Mouse (Mus musculus): ENCODE results near the gene Grm5.

Grm5 gene

GRCm38 (mm10) chr7:87925956-87926355 lies 342.0 kb downstream of the Grm5 start:
- no peak for DNase-seq (ENCODE audit: low spot score)

GRCm38 (mm10) chr7:87937415-87937814 lies 353.4 kb downstream of the Grm5 start:
- no peak for DNase-seq (ENCODE audit: low spot score)

GRCm38 (mm10) chr7:87938265-87938664 lies 354.3 kb downstream of the Grm5 start:
- peak; percentile 4 for DNase-seq (ENCODE audit: low spot score)

- no peak for DNase-seq (ENCODE audit: low spot score)
Observed at GRCm38 (mm10) chr7:87950205-87950604, 366.2 kb downstream of the Grm5 start.

GRCm38 (mm10) chr7:87973216-87973615 lies 389.2 kb downstream of the Grm5 start:
- DNase-seq (ENCODE audit: low spot score): no peak

- DNase-seq (ENCODE audit: low spot score): no peak
Observed at GRCm38 (mm10) chr7:87975041-87975440, 391.1 kb downstream of the Grm5 start.

DNA sequence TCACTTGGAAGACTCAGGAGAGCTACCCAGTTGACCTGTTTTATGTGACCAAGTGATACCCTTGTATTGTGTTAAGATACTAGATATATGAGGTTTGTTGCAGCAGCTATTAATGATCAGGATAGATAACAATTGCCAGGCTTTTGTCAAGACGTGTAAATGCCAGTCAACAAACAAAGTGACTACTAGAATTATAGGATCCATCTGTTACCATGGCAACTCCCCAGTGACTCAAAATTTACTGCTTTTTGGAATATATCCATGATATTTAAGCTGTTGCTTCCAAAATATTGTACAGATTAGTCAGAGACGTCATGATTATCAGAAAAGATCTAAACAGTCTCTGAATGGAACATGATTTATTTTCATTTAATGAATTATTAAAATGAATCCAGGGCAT lies 399.5 kb downstream of the Grm5 start:
- no peak for DNase-seq (ENCODE audit: low spot score)

DNA sequence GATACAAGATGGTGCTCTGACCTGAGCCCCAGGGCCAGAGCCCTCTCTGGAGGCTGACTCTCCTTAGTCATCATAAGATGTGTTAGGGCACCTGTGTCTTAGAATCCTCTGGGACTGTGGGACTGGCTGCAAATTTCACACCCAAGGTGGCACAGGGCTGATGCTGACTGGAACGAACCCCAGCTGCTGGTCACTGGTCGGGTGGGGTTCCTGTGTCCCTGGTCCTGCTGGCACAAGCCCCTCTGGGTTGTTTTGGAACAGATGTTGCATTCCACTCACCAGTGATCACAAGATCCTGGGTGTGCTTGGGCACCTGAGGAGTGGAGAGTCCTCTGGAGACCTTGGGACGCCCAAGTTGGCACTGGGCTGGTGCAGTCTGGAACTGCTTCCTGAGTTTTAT lies 430.5 kb downstream of the Grm5 start:
- DNase-seq (ENCODE audit: low spot score): no peak

DNA sequence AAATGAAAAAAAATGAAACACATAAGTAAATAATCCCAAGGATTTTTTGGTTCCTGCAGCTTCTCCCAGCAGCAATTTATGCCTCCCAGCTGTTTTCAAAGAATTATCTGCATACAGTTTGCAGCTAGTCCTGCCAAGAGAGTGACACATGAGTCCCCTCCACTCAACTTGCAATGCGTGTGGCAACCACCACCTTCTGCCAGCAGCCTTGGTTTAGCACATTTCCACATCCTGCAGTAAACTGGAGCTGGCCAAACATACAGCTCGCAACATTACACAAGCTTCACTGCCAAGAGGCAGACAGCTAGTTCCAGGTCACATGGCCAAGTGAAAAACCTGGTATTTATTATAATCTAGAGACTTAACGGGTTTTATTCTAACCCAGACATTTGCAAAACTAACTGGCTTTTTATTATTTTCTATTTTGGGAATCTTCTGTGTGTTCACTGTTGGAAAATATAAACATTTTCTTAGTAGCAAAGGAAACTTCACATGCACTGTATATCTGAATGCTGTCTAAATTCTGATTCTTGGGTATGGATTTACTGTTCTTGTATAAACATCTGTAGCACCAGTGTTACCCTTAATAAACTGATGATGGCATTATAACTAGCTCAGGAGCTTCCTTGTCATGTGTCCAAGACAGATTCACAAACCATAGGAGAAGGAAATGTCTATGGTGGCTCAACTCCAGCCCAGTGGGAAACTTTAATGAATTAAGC lies 443.6 kb downstream of the Grm5 start:
- no peak for DNase-seq (ENCODE audit: low spot score)

DNA sequence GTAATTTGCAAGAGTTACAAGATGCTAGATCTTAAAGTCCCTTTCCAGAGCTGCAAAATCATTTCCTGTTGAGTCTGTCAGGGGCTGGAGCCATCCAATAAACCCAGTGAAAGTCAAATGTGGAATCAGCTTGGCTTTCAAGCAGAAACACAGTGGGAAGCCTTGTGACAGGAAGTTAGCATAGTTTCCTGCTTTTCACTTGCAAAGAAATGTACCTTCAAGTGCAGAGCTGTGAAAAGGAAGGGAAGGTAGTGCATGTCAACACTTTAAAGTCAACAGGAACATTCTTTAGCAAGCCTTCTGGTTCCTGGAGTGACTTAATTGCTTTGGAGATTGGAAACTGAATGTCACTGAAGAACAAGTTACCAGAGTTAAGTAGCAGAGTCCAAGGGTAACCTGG lies 463.4 kb downstream of the Grm5 start:
- DNase-seq (ENCODE audit: low spot score): peak; percentile 7

DNA sequence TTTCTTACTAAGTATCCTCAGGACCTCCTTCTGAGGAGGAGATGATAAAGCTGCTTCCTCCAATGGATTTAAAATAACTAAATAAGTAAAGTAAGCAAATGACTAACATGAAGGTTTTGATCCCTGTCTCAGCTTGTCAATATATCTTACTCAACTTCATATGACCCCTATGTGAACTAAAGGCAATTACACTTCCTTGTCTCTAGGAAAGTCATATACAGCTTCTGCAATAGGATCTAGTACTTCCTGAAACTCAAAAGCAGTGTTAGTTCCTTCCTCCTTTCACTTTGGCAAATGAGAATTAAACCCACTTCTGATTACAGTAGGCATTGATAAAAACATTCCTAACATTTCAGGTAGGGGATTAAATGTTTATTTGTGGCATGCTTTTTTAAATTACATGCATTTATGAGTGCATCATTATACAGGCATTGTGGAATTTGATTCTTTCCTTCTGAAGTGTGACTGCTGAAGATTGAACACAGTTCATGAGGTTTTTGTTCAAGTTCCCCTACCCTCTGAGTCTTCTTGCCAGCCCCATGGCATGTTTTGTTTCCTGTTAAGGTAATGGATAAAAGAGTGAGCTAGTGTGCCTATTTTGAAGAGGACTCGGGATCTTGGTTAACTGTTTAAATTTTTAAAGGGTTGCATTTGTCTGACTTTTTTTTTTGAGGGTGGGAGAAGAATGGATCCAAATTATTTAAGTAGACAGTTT lies 470.4 kb downstream of the Grm5 start:
- no peak for DNase-seq (ENCODE audit: low spot score)

DNA sequence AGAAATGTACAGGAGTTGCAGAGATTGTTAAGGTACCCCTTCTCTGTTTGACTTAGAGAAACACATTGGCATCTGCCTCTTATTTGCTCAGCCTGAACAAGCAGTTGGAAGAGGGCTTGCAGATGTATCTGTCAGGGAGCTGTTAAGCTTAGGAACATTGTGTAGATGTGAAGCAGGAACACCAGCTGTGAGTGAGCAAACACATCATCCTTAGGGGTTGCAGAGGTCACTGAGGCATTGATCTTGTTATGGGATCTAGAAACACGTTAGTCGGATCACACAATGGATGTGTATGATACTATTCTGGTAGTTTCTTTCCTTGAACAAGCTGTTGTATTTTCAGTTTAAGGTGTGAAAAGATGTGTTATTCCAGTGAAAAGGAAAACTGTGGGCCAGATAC lies 472.5 kb downstream of the Grm5 start:
- peak; percentile 55 for DNase-seq (ENCODE audit: low spot score)

GRCm38 (mm10) chr7:88091115-88091514 lies 507.1 kb downstream of the Grm5 start:
- DNase-seq (ENCODE audit: low spot score): no peak

DNA sequence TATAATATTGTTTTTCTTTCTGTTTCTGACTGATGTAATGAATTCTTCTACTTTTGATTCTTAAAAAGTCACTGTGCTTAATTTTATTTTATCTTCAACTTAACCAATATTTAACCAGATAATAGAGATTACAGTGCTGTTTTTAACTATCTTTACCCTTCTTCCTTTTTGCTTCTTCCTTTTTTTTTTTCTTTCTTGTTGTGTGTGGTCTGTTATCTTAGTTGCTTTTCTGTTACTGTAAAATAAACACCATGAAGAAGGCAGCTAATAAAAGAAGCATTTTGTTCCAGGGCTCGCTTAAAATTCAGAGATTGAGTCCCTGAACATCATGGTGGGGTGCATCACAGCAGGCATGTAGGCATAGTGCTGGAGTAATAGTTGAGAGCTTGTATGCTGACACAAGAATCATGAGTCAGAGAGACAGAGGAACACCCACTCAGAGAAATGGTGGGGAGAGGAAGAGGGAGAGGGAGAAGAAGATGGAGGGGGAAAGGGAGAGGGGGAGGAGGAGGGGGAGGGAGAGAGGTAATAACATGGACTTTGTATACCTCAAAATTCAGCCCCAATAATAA lies 512.7 kb downstream of the Grm5 start:
- no peak for DNase-seq (ENCODE audit: low spot score)

DNA sequence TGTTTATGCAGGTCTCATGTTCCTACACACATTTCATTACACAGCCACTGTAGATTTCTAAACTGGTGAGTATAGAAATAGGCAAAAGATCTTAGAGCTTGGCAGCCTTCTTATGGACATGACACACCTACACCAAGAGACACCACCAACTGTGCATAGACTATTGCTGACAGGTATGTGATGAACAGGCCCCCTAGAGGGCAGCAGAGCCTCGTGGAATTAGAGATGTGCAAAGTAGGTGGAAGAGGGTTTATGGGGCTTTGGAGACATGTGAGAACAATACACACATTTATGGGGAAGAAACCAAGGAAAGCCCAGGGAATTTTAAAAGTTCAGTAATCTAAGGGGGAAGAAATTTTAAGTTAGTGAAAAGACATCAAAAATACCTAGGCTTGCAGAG lies 513.7 kb downstream of the Grm5 start:
- peak; percentile 67 for DNase-seq (ENCODE audit: low spot score)

GRCm38 (mm10) chr7:88116724-88117409 lies 532.9 kb downstream of the Grm5 start:
- DNase-seq (ENCODE audit: low spot score): no peak

- no peak for DNase-seq (ENCODE audit: low spot score)
Observed at GRCm38 (mm10) chr7:88128080-88128848, 544.3 kb downstream of the Grm5 start.

DNA sequence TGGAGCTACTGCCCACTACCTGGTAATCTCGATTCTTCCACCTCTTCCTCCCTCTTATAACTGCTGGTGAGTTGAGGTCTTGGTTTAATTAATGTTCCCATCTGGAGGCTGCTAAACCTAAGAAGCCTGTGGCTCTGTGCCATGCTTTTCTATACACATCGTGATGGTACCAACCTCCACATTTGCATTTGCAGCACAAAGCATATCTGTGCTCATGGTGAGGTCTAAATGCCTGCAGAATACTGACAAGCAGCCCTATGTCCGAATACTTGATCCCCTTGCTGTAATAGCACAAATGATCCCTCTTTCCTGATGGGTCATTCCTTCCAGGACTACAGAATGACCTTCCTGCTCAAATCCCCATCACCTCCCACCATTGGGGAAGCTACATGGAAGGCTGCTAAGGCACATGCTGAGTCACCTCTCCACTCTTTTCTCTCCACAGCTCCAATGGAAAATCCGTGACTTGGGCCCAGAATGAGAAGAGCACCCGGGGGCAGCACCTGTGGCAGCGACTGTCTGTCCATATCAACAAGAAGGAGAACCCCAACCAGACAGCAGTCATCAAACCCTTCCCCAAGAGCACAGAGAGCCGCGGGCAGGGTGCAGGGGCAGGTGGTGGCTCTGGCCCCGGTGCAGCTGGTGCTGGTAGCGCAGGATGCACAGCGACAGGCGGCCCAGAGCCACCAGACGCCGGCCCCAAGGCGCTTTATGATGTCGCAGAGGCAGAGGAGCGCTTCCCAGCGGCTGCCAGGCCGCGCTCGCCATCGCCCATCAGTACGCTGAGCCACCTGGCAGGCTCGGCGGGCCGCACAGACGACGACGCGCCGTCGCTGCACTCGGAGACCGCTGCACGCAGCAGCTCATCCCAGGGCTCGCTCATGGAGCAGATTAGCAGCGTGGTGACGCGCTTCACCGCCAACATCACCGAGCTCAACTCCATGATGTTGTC lies 545.8 kb downstream of the Grm5 start:
- peak; percentile 65 for DNase-seq (ENCODE audit: low spot score)

DNA sequence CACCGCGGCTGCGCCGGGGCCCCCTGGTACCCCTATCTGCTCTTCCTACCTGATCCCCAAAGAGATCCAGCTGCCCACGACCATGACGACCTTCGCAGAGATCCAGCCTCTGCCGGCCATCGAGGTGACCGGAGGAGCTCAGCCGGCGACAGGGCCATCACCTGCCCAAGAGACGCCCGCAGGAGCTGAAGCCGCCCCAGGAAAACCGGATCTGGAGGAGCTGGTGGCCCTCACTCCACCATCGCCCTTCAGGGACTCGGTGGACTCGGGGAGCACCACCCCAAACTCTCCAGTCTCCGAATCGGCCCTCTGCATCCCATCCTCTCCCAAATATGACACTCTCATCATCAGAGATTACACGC lies 546.5 kb downstream of the Grm5 start:
- no peak for DNase-seq (ENCODE audit: low spot score)

DNA sequence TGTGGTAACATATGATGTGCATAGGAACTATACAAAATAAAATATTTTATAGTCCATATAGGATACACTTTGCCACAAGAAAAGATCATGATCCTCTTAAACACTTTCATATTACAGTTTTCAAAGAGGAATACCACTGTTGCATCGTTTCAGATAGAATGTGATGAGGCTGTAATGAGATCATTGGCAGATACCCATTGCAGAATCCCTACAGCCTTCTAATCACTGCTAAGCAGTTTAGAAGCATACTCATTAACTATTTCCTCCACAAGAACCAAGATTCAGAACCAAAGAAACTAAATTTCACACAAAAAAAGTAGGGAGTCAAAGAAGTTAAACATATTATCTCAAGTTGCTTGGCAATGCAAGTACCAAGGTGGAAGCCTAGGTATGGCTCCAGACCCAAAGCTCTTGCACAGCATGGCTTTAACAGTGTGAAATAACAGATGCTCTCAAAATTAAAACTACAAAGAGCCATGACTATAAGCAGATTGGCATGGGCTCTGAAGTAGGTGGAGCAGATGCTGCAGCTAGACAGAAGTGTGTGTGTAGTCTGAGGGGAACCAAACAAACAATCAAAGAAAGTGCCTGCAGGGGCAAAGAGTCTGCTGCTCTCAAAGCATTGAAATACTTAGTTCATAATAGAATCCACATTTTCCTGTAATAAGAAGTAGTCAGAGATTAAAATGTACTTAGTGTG lies 575.7 kb downstream of the Grm5 start:
- DNase-seq (ENCODE audit: low spot score): no peak
